Mouse (Mus musculus): ENCODE data around the gene Smok3b. TPM values are rescaled to one million over a fixed set of nuclear protein-coding genes. Genes with fewer than 3 reads are reported as not detected.
A peak's percentile ranks its signal among the peaks of the same experiment; 100 is the strongest.

Smok3b gene
- polyA plus RNA-seq, 2 experiments: not detected

- Histone ChIP-seq H3K27ac (replicated peaks; ENCODE audit: low read depth, low read length) (no peak overlapping the region), H3K9ac (ENCODE audit: low read depth, low read length, severe bottlenecking) (no peak overlapping the region), H3K9me3 (ENCODE audit: control insufficient read depth, low read length) (no peaks in the 10 kb centered on the region), H3K4me2 (replicated peaks; ENCODE audit: low read depth, low read length, severe bottlenecking) (no peak overlapping the region), H3K4me3 (replicated peaks; ENCODE audit: low read length) (no peak overlapping the region), H3K4me1 (ENCODE audit: control insufficient read depth, insufficient read depth, low read length) (no peaks in the 10 kb centered on the region; the same call in 1 of the 2 replicates), H3K27me3 (ENCODE audit: control insufficient read depth, insufficient read depth, low read length) (no peaks in the 10 kb centered on the region), H3K36me3 (ENCODE audit: control insufficient read depth, insufficient read depth, low read length) (no peaks in the 10 kb centered on the region)
- ATAC-seq (ENCODE audit: low FRiP score, low read depth): no peak
- DNase-seq (ENCODE audit: low spot score): no peak
- TF ChIP-seq POLR2A (IDR thresholded peaks at IDR 0.05; ENCODE audit: borderline replicate concordance, extremely low read depth, insufficient read depth, insufficient read length): no peak
- WGBS: 83% methylated on average over 5 of the region's 5 CpGs
Measured at GRCm38 (mm10) chr5:138080456-138080855, 59.2 kb downstream of the Smok3b start.

GRCm38 (mm10) chr5:138081446-138081845 is 60.2 kb downstream of the Smok3b start:
- Histone ChIP-seq H3K9ac (ENCODE audit: low read depth, low read length, severe bottlenecking) (no peak overlapping the region), H3K4me1 (ENCODE audit: control insufficient read depth, insufficient read depth, low read length) (no peaks in the 10 kb centered on the region; the same call in none of the 2 replicates), H3K4me2 (replicated peaks; ENCODE audit: low read depth, low read length, severe bottlenecking) (no peak overlapping the region), H3K36me3 (ENCODE audit: control insufficient read depth, insufficient read depth, low read length) (no peaks in the 10 kb centered on the region), H3K4me3 (replicated peaks; ENCODE audit: low read length) (no peak overlapping the region), H3K27ac (replicated peaks; ENCODE audit: low read depth, low read length) (no peak overlapping the region), H3K9me3 (ENCODE audit: control insufficient read depth, low read length) (no peaks in the 10 kb centered on the region), H3K27me3 (ENCODE audit: control insufficient read depth, insufficient read depth, low read length) (no peaks in the 10 kb centered on the region)
- DNase-seq (ENCODE audit: low spot score) (no peak), ATAC-seq (ENCODE audit: low FRiP score, low read depth) (no peak)
- TF ChIP-seq POLR2A (IDR thresholded peaks at IDR 0.05; ENCODE audit: borderline replicate concordance, extremely low read depth, insufficient read depth, insufficient read length): no peak
- WGBS: 82% methylated on average over 9 of the region's 9 CpGs

DNA sequence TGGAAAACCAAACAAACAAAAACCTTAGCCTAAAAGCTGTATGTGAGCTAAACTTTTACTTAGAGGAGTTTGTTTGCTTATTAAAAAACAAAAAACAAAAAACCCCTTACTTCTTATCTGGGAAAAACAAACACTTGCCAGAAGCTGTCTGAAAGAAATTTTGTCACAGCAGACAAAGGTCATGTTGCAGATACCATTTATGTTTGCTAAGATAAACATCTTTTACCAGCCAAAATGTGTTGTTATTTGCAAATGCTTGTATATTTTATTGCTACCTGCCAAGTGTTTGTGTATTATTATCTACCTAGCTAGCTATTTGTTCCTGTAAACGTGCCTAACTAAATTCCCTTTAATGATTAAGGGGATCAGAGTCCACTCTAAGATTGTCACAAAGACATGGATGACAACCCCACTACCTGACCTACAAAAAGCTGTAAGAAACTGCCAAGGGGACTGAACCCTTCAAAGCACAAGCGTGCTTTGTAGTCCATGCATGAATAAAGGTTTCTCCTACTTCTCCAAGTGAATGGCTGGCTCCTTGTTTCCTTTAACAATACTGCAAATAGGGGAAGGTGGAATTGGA is 62.2 kb downstream of the Smok3b start:
- Histone ChIP-seq H3K27ac (replicated peaks; ENCODE audit: low read depth, low read length) (no peak overlapping the region), H3K4me3 (replicated peaks; ENCODE audit: low read length) (no peak overlapping the region), H3K9ac (ENCODE audit: low read depth, low read length, severe bottlenecking) (no peak overlapping the region), H3K27me3 (ENCODE audit: control insufficient read depth, insufficient read depth, low read length) (no peaks in the 10 kb centered on the region), H3K4me2 (replicated peaks; ENCODE audit: low read depth, low read length, severe bottlenecking) (no peak overlapping the region), H3K4me1 (ENCODE audit: control insufficient read depth, insufficient read depth, low read length) (no peaks in the 10 kb centered on the region; the same call in none of the 2 replicates), H3K9me3 (ENCODE audit: control insufficient read depth, low read length) (no peaks in the 10 kb centered on the region), H3K36me3 (ENCODE audit: control insufficient read depth, insufficient read depth, low read length) (peaks cover 9% of the 10 kb centered on the region; the same call in 1 of the 2 replicates)
- ATAC-seq (ENCODE audit: low FRiP score, low read depth) (no peak), DNase-seq (ENCODE audit: low spot score) (no peak)
- no peak for TF ChIP-seq POLR2A (IDR thresholded peaks at IDR 0.05; ENCODE audit: borderline replicate concordance, extremely low read depth, insufficient read depth, insufficient read length)
- WGBS: 62% methylated on average over 2 of the region's 2 CpGs

GRCm38 (mm10) chr5:138083936-138084335 is 62.7 kb downstream of the Smok3b start:
- no peak for ATAC-seq (ENCODE audit: low FRiP score, low read depth)
- Histone ChIP-seq H3K27me3 (ENCODE audit: control insufficient read depth, insufficient read depth, low read length) (no peaks in the 10 kb centered on the region), H3K4me3 (replicated peaks; ENCODE audit: low read length) (no peak overlapping the region; the same call in 1 of the 2 replicates), H3K27ac (replicated peaks; ENCODE audit: low read depth, low read length) (no peak overlapping the region), H3K4me2 (replicated peaks; ENCODE audit: low read depth, low read length, severe bottlenecking) (no peak overlapping the region), H3K4me1 (ENCODE audit: control insufficient read depth, insufficient read depth, low read length) (no peaks in the 10 kb centered on the region; the same call in none of the 2 replicates), H3K9ac (ENCODE audit: low read depth, low read length, severe bottlenecking) (no peak overlapping the region), H3K36me3 (ENCODE audit: control insufficient read depth, insufficient read depth, low read length) (peaks cover 13% of the 10 kb centered on the region), H3K9me3 (ENCODE audit: control insufficient read depth, low read length) (no peaks in the 10 kb centered on the region)
- TF ChIP-seq POLR2A (IDR thresholded peaks at IDR 0.05; ENCODE audit: borderline replicate concordance, extremely low read depth, insufficient read depth, insufficient read length): no peak
- no peak for DNase-seq (ENCODE audit: low spot score)
- WGBS: 86% methylated on average over 2 of the region's 2 CpGs

DNA sequence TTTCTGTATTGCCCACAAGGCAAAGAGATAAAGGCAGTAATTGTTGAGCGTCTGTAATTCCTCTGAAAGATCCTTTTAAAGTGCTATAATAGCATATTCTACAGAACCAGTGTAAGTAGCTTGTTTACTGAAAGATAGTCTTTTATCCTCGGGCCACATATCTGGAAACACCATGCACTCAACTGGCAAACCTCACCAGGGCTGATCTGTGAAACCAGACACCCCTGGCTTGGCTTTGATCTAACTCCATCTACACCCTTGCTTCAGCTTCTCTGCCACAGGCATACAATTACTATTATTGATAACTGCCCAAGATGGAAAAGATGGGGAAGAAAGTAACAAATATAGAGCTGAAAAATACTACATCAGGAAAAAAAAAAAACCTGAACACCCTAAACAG is 63.3 kb downstream of the Smok3b start:
- Histone ChIP-seq H3K4me1 (ENCODE audit: control insufficient read depth, insufficient read depth, low read length) (no peaks in the 10 kb centered on the region; the same call in none of the 2 replicates), H3K27me3 (ENCODE audit: control insufficient read depth, insufficient read depth, low read length) (no peaks in the 10 kb centered on the region), H3K9me3 (ENCODE audit: control insufficient read depth, low read length) (no peaks in the 10 kb centered on the region), H3K4me2 (replicated peaks; ENCODE audit: low read depth, low read length, severe bottlenecking) (peak overlapping the region; percentile 71), H3K36me3 (ENCODE audit: control insufficient read depth, insufficient read depth, low read length) (peaks cover 18% of the 10 kb centered on the region), H3K9ac (ENCODE audit: low read depth, low read length, severe bottlenecking) (peak overlapping the region; percentile 98), H3K4me3 (replicated peaks; ENCODE audit: low read length) (peak overlapping the region; percentile 95), H3K27ac (replicated peaks; ENCODE audit: low read depth, low read length) (no peak overlapping the region)
- ATAC-seq (ENCODE audit: low FRiP score, low read depth): no peak
- TF ChIP-seq POLR2A (IDR thresholded peaks at IDR 0.05; ENCODE audit: borderline replicate concordance, extremely low read depth, insufficient read depth, insufficient read length): no peak
- WGBS: 15% methylated on average over 2 of the region's 2 CpGs
- DNase-seq (ENCODE audit: low spot score): no peak

All from limb, embryonic 14.5 days (tissue).